Mouse (Mus musculus): ENCODE data around the gene Eno3.

The Eno3 gene

GRCm38 (mm10) chr11:70656964-70657363 is at the start of gene Eno3:
Gene Eno3 (plus strand): TSS chr11:70657202.
- DNase-seq = no peak

GRCm38 (mm10) chr11:70607611-70608010 is 49.4 kb upstream of the Eno3 start:
- no peak for DNase-seq

- DNase-seq = peak; percentile 56
Observed at GRCm38 (mm10) chr11:70608381-70609066, 48.5 kb upstream of the Eno3 start.

GRCm38 (mm10) chr11:70610752-70611151 is 46.2 kb upstream of the Eno3 start:
- DNase-seq = no peak

- DNase-seq = no peak
Observed at GRCm38 (mm10) chr11:70612505-70612904, 44.5 kb upstream of the Eno3 start.

- peak; percentile 83 for DNase-seq
Observed at GRCm38 (mm10) chr11:70615074-70615473, 41.9 kb upstream of the Eno3 start.

- DNase-seq = no peak
Observed at GRCm38 (mm10) chr11:70615516-70616093, 41.4 kb upstream of the Eno3 start, which contains the start of gene 4930544D05Rik. Gene 4930544D05Rik (plus strand): TSS chr11:70615848.

- no peak for DNase-seq
Observed at GRCm38 (mm10) chr11:70619101-70619500, 37.9 kb upstream of the Eno3 start, which contains the start of gene Chrne. Gene Chrne (minus strand): TSS chr11:70619216.

- DNase-seq = no peak
Observed at GRCm38 (mm10) chr11:70621972-70622814, 34.8 kb upstream of the Eno3 start.

GRCm38 (mm10) chr11:70623053-70623742 is 33.8 kb upstream of the Eno3 start:
- no peak for DNase-seq

- DNase-seq = peak; percentile 70
Observed at GRCm38 (mm10) chr11:70625473-70625872, 31.5 kb upstream of the Eno3 start.

- no peak for DNase-seq
Observed at GRCm38 (mm10) chr11:70626877-70627276, 30.1 kb upstream of the Eno3 start.

GRCm38 (mm10) chr11:70628431-70628830 is 28.6 kb upstream of the Eno3 start:
- DNase-seq = no peak

GRCm38 (mm10) chr11:70629557-70629956 is 27.4 kb upstream of the Eno3 start:
- peak; percentile 61 for DNase-seq

GRCm38 (mm10) chr11:70630129-70630528 is 26.9 kb upstream of the Eno3 start:
- no peak for DNase-seq

GRCm38 (mm10) chr11:70635601-70636000 is 21.4 kb upstream of the Eno3 start:
- no peak for DNase-seq

GRCm38 (mm10) chr11:70637764-70638163 is 19.2 kb upstream of the Eno3 start:
- no peak for DNase-seq

GRCm38 (mm10) chr11:70638293-70638692 is 18.7 kb upstream of the Eno3 start:
- DNase-seq = no peak

GRCm38 (mm10) chr11:70638714-70639278 is 18.2 kb upstream of the Eno3 start, which contains the start of gene Gp1ba:
Gene Gp1ba (plus strand): TSS chr11:70639122.
- no peak for DNase-seq

- DNase-seq = no peak
Observed at GRCm38 (mm10) chr11:70639976-70640375, 17.0 kb upstream of the Eno3 start.

GRCm38 (mm10) chr11:70641241-70641640 is 15.8 kb upstream of the Eno3 start:
- no peak for DNase-seq

- no peak for DNase-seq
Observed at GRCm38 (mm10) chr11:70643051-70643450, 14.0 kb upstream of the Eno3 start.

Measured in thymus, postnatal 14 days (tissue).